Mouse (Mus musculus): Measurements from ENCODE around the gene Aqr.

Aqr gene

DNA sequence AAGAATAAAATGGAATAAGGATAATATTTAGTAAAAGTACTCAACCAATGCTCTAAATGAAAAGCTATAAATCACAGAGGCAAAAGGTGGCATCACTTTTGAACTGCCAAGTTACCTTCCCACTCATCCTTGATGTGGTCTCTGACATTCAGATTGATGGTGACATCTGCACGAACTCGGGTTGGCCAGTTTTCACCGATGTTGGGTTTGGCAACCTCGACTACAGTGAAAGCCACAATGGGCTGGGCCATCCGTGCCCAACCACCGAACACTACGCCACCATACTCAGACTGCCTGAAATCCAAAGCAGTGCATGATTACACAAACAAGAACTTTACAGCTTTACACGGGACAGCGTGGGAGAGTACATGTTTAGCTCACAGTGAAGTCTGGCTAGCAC lies 50.1 kb downstream of the Aqr start:
- no peak for DNase-seq (ENCODE audit: extremely low spot score, low spot score)

- DNase-seq (ENCODE audit: extremely low spot score, low spot score), result no peak
Observed at GRCm38 (mm10) chr2:114135777-114136176, 51.0 kb downstream of the Aqr start.

DNA sequence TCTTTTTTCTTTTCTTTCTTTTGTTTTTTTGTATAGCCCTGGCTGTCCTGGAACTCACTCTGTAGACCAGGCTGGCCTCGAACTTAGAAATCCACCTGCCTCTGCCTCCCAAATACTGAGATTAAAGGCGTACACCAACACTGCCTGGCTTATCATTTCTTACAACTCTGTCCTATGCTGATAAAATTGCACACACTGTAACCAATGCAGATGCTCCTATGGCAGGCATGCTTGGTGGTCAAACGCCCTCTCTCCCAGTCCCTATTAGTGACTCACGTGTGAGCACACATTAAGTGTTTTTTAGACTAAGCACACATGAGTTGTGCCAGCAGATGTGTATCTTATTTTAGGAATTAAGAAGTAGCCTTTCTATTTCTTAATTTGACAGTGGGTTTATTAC lies 53.5 kb downstream of the Aqr start:
- no peak for DNase-seq (ENCODE audit: extremely low spot score, low spot score)

GRCm38 (mm10) chr2:114130657-114131056 lies 56.2 kb downstream of the Aqr start:
- DNase-seq (ENCODE audit: extremely low spot score, low spot score), result no peak

DNA sequence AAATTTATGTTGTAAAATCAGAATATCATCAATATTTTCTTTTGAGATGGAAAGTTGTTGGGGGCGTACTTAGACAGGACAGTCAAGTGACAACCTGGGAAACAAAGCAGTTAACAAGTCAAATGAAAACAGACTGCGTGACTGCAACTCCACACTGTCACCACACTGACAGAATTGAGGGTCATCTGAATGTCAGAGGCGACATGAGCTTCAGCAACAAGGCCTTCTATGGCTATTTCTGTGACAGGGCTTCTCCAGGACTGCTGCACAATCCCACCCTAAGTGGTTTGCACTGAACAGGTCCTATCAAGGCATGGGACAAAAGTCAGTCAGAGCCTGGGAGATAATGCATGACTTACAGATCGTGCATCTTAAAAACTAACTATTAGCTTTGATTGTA lies 63.5 kb downstream of the Aqr start:
- DNase-seq (ENCODE audit: extremely low spot score, low spot score), result no peak

GRCm38 (mm10) chr2:114119451-114119850 lies 67.4 kb downstream of the Aqr start:
- no peak for DNase-seq (ENCODE audit: extremely low spot score, low spot score)

- no peak for DNase-seq (ENCODE audit: extremely low spot score, low spot score)
Observed at GRCm38 (mm10) chr2:114117665-114118064, 69.2 kb downstream of the Aqr start.

DNA sequence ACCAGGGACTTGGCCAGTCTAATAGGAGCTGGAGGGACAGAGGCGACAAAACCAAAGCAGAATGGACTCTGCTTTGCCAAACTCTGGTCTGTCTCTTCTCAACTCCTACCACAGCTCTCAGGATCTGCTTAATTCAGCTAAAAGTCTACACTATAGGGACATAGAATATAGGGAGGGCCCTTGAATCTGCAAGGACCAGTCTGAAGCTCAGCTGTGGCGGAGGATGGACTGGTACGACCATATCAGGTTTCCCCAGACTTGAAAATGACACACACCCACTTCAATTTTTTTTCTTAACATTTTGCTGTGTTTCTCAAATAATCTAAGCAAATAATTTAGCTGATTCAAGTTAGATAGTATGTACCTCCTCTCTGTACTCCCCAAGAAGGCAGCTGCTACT lies 69.6 kb downstream of the Aqr start:
- DNase-seq (ENCODE audit: extremely low spot score, low spot score), result no peak

DNA sequence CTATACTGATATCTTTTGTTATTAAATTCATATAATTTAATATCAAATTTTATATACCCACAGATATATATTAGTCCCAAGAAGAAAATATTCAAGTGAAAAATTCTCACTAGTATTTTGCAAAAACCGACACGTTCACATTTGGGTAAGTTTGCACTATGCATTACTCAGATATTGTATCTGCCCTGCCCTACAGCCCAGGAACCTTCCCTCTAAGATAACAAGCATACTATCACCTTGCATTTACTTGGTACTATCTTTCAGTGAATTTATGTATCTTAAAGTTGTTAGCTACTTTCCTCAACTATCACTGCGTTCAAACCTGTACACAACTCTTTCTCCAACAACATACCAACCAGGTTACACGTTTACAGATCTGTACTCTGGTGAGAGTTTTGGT lies 71.3 kb downstream of the Aqr start:
- no peak for DNase-seq (ENCODE audit: extremely low spot score, low spot score)

DNA sequence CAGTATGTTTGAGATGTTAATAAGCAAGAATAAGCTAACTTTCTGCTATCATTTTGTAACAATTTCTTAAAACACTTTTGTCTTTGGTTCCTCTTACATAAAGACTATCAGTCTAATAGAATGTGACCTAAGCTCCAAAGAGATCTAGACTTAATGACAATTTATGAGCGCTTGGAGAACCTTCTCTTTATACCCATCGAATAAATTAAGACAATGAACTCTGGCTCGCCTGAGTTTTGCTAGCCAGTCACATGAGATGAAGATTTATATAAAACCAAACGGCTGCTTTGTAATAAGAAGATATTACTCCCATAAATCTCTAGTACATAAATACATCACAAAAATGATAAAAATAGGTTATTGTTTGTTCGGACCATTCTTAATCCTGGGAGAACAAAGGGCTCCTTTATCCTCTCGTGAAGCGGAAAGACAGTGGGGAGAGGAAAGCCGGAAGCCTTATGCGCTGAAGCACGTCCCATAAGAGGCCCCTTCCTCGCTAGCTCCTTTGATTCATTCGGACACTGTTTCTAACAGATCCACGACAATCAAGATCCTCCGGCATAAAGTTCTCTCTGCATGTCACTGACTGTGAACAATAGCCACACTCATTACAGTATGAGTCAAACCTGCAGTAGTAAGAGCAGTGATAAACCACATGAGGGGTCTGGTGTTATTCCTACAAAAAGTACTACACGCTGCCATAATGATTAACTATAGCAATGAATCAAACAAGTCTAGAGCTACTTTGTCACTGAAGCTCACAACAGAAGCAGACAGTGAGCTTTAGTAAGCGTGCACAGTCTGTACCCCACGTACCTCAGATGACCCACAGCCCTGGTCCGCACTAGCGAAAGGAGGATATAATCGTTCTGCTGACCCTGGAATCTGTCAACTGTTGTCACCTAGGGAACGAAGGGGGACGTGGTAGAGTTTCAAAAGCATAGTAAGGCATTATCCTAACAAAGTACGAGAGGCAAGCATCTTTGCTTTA lies 79.2 kb downstream of the Aqr start:
- no peak for DNase-seq (ENCODE audit: extremely low spot score, low spot score)

DNA sequence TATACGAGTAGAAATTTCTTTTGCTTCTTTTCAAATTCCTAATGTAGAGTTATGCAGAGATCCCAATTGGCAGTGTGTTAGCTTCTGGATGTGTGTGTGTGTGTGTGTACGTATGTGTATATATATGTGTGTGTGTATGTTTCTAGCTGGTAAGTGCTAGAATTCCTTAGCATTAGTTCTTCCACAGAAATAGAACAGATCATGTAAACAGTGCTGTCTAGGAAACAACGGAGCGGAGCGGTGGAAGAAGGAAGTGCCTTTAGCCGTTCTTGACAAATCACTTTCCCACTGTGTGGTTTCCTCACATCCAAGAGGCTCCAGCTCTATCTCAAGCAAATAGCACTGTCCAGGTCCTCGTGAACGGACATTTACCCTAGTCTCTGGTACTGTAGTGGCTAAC lies 80.4 kb downstream of the Aqr start:
- no peak for DNase-seq (ENCODE audit: extremely low spot score, low spot score)

DNA sequence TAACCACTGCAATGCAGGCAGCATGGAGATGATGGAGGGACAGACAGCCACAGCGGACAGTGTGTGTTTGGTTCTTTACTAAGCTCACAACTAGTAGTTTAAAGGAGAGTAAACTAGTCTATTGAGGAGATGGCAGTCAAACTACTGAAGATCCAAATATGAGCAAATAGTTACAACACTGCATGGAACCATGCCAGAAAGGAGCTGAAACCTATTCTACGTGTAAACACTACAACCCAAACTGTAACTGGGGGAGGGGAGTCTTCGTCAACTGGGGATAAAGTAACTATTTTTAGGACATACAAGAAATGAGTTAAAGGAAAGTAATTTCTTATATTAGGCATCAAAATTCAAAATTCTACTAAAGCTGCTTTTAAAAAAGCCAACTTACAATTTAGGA lies 84.4 kb downstream of the Aqr start:
- no peak for DNase-seq (ENCODE audit: extremely low spot score, low spot score)

GRCm38 (mm10) chr2:114100834-114101233 lies 86.0 kb downstream of the Aqr start:
- DNase-seq (ENCODE audit: extremely low spot score, low spot score), result no peak

GRCm38 (mm10) chr2:114099816-114100215 lies 87.0 kb downstream of the Aqr start:
- no peak for DNase-seq (ENCODE audit: extremely low spot score, low spot score)

- no peak for DNase-seq (ENCODE audit: extremely low spot score, low spot score)
Observed at GRCm38 (mm10) chr2:114099109-114099508, 87.7 kb downstream of the Aqr start.

- no peak for DNase-seq (ENCODE audit: extremely low spot score, low spot score)
Observed at GRCm38 (mm10) chr2:114097627-114098026, 89.2 kb downstream of the Aqr start.

DNA sequence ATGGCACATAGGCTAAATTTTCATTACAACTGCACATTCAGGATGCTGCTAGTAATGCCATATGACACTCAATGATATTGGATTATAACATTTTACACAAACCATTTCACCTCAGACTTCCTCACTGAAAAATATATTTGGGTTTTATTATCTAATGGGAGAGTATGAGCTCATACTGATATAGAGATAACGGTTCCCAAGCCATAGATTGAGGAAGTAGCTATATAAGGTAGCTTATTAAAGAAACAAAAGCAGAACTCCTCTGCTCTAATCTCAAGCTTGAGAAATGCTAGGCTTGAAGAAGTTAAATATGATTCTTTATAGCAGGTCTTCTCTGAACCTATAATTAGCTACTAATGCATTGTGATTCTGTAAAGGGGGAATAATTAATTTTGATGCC lies 90.3 kb downstream of the Aqr start:
- no peak for DNase-seq (ENCODE audit: extremely low spot score, low spot score)

DNA sequence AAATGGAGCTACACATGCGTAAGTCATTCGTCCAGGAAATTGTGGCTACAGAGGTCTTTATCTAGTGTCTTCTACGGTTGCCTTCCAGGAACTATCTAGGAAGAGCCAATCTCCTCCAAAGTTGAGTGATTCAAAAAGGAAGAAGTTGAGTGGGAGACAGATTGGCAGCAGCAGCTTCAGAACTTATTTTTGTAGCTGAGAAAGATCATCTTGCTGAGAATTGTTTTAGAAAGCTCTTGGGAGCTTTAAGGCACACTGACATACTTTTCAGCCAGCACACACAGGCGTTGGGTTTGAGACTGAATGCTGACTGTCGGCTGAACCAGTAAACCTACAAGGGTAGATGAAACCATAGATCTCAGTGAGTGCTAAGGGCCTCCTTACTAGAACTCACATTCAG lies 91.5 kb downstream of the Aqr start:
- DNase-seq (ENCODE audit: extremely low spot score, low spot score), result no peak

DNA sequence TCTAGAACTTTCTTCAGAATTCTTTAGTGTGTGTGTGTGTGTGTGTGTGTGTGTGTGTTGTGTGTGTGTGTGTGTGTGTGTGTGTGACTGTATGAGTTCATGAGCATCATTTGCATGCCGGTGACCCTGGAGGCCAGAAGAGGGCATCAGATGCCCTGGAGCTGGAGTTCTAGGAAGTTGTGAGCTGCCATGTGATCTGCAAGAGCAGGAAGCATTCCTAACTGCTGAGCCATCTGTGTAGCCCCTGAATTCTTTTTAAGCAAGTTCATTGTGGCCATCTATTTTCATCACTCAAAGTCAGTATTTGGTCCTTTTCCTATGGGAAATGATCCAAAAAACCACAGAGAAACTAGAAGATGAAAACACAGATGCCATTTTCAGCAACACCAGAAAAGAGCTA lies 92.1 kb downstream of the Aqr start:
- DNase-seq (ENCODE audit: extremely low spot score, low spot score), result no peak

DNA sequence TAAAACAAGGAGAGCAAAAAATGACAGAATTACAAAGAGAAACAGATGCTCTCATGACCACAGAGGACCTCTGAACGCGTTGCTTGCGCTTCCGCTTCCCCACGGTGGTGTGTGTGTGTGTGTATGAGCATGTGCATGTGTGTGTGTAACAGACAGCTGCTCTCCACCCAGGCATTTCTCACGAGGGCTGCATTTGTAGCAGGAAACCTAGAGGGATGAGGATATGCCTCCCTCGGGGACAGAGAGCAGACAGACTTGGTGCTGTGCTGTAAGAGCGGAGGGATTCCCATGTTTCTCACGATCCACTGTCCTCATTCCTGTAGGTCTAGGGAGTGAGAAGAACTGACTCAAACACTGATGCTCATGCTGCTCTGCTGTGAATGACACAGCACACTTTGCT lies 93.2 kb downstream of the Aqr start:
- no peak for DNase-seq (ENCODE audit: extremely low spot score, low spot score)

DNA sequence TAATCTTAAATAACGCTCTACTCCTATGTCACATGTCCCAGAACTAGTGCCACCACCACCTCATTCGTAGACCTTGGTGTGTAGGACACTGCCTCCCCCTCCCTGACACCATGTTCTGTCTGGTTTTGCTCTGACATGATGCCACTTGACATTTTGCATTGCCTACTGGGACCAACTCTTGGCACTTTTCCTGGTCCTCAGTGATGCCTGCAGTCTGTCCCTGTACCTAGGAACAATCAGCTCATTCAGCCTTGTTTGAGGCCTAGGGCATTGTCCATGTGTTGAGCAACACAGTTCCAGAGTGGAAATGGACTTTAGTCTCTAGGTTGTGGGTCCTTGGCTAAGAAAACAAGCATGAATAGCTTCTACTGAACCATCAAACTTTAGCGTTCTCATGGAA lies 97.0 kb downstream of the Aqr start:
- no peak for DNase-seq (ENCODE audit: extremely low spot score, low spot score)

- no peak for DNase-seq (ENCODE audit: extremely low spot score, low spot score)
Observed at GRCm38 (mm10) chr2:114087271-114087670, 99.6 kb downstream of the Aqr start.

- no peak for DNase-seq (ENCODE audit: extremely low spot score, low spot score)
Observed at GRCm38 (mm10) chr2:114071876-114072275, 114.9 kb downstream of the Aqr start.

Measured in neural tube, embryonic 10.5 days (tissue).